Mouse (Mus musculus): ENCODE data around the gene Deup1. TPM values are rescaled to one million over a fixed set of nuclear protein-coding genes. Genes with fewer than 3 reads are reported as not detected.

Gene Deup1
- polyA plus RNA-seq, 1 experiment from 2014 or later, result 0.14 TPM

GRCm38 (mm10) chr9:15528368-15528767 lies 99.4 kb downstream of the Deup1 start:
- H3K27ac ChIP-seq (replicated peaks), result no peak overlapping the region
- no peak for ATAC-seq (ENCODE audit: low read depth)
- H3K36me3 ChIP-seq, result no peaks in the 10 kb centered on the region
- H3K4me1 ChIP-seq (replicated peaks), result peaks cover 34% of the 10 kb centered on the region
- H3K9me3 ChIP-seq, result no peaks in the 10 kb centered on the region
- no peak overlapping the region for H3K4me2 ChIP-seq
- 86% methylated on average over 7 of the region's 7 CpGs for WGBS
- H3K4me3 ChIP-seq, result no peak overlapping the region
- no peak overlapping the region for H3K9ac ChIP-seq
- H3K27me3 ChIP-seq, result no peaks in the 10 kb centered on the region

GRCm38 (mm10) chr9:15527846-15528245 lies 99.9 kb downstream of the Deup1 start:
- H3K36me3 ChIP-seq, result no peaks in the 10 kb centered on the region
- no peak overlapping the region for H3K4me2 ChIP-seq
- ATAC-seq (ENCODE audit: low read depth), result no peak
- no peak overlapping the region for H3K4me3 ChIP-seq
- no peaks in the 10 kb centered on the region for H3K27me3 ChIP-seq
- peaks cover 32% of the 10 kb centered on the region for H3K4me1 ChIP-seq (replicated peaks)
- no peak overlapping the region for H3K9ac ChIP-seq
- WGBS, result 62% methylated on average over 6 of the region's 6 CpGs
- no peaks in the 10 kb centered on the region for H3K9me3 ChIP-seq
- H3K27ac ChIP-seq (replicated peaks), result no peak overlapping the region

- Histone ChIP-seq H3K4me2 (no peak overlapping the region), H3K27me3 (no peaks in the 10 kb centered on the region), H3K27ac (replicated peaks) (no peak overlapping the region), H3K9ac (no peak overlapping the region), H3K36me3 (no peaks in the 10 kb centered on the region), H3K4me1 (replicated peaks) (peaks cover 32% of the 10 kb centered on the region), H3K9me3 (no peaks in the 10 kb centered on the region), H3K4me3 (no peak overlapping the region)
- WGBS, result 73% methylated on average over 7 of the region's 7 CpGs
- no peak for ATAC-seq (ENCODE audit: low read depth)
These were observed 101.2 kb downstream of the Deup1 start for GRCm38 (mm10) chr9:15526539-15526938.

- Histone ChIP-seq H3K4me2 (no peak overlapping the region), H3K4me3 (no peak overlapping the region), H3K27me3 (no peaks in the 10 kb centered on the region), H3K36me3 (no peaks in the 10 kb centered on the region), H3K9ac (no peak overlapping the region), H3K27ac (replicated peaks) (no peak overlapping the region), H3K9me3 (no peaks in the 10 kb centered on the region), H3K4me1 (replicated peaks) (peaks cover 19% of the 10 kb centered on the region)
- no peak for ATAC-seq (ENCODE audit: low read depth)
- WGBS, result 80% methylated on average over 8 of the region's 8 CpGs
These were observed 102.5 kb downstream of the Deup1 start for GRCm38 (mm10) chr9:15525246-15525645.

GRCm38 (mm10) chr9:15523646-15524045 lies 104.1 kb downstream of the Deup1 start:
- no peak for ATAC-seq (ENCODE audit: low read depth)
- Histone ChIP-seq H3K27me3 (no peaks in the 10 kb centered on the region), H3K27ac (replicated peaks) (no peak overlapping the region), H3K4me3 (no peak overlapping the region), H3K9me3 (no peaks in the 10 kb centered on the region), H3K9ac (no peak overlapping the region), H3K4me2 (no peak overlapping the region), H3K4me1 (replicated peaks) (peaks cover 3% of the 10 kb centered on the region), H3K36me3 (no peaks in the 10 kb centered on the region)
- WGBS, result 92% methylated on average over 6 of the region's 6 CpGs

GRCm38 (mm10) chr9:15522887-15523286 lies 104.8 kb downstream of the Deup1 start:
- Histone ChIP-seq H3K4me1 (replicated peaks) (no peaks in the 10 kb centered on the region; the same call in 1 of the 2 replicates), H3K4me3 (no peak overlapping the region), H3K9ac (no peak overlapping the region), H3K36me3 (no peaks in the 10 kb centered on the region), H3K4me2 (no peak overlapping the region), H3K27me3 (no peaks in the 10 kb centered on the region), H3K27ac (replicated peaks) (no peak overlapping the region), H3K9me3 (no peaks in the 10 kb centered on the region)
- no peak for ATAC-seq (ENCODE audit: low read depth)
- 73% methylated on average over 5 of the region's 5 CpGs for WGBS

- WGBS, result 92% methylated on average over 10 of the region's 10 CpGs
These were observed 105.4 kb downstream of the Deup1 start for GRCm38 (mm10) chr9:15522348-15522747.

GRCm38 (mm10) chr9:15517979-15518378 lies 109.8 kb downstream of the Deup1 start:
- H3K27me3 ChIP-seq, result 0 out of 2 replicates have a peak, but pooled peaks cover 5% of the 10 kb centered on the region
- H3K9me3 ChIP-seq, result no peaks in the 10 kb centered on the region

More at GRCm38 (mm10) chr9:15522348-15522747, 105.4 kb downstream of the Deup1 start:
- Histone ChIP-seq H3K4me2 (no peak overlapping the region), H3K4me1 (replicated peaks) (no peaks in the 10 kb centered on the region; the same call in 1 of the 2 replicates), H3K36me3 (no peaks in the 10 kb centered on the region), H3K9ac (no peak overlapping the region), H3K27ac (replicated peaks) (no peak overlapping the region), H3K4me3 (no peak overlapping the region), H3K27me3 (no peaks in the 10 kb centered on the region), H3K9me3 (no peaks in the 10 kb centered on the region)
- no peak for ATAC-seq (ENCODE audit: low read depth)

GRCm38 (mm10) chr9:15516007-15516406 lies 111.7 kb downstream of the Deup1 start:
- H3K4me3 ChIP-seq, result no peak overlapping the region
- H3K36me3 ChIP-seq, result no peaks in the 10 kb centered on the region
- H3K4me1 ChIP-seq (replicated peaks), result peaks cover 25% of the 10 kb centered on the region
- 46% methylated on average over 2 of the region's 2 CpGs for WGBS
- ATAC-seq (ENCODE audit: low read depth), result no peak
- H3K4me2 ChIP-seq, result no peak overlapping the region
- H3K9ac ChIP-seq, result no peak overlapping the region
- no peak overlapping the region for H3K27ac ChIP-seq (replicated peaks)
- H3K9me3 ChIP-seq, result no peaks in the 10 kb centered on the region
- 0 out of 2 replicates have a peak, but pooled peaks cover 10% of the 10 kb centered on the region for H3K27me3 ChIP-seq

More at GRCm38 (mm10) chr9:15517979-15518378, 109.8 kb downstream of the Deup1 start:
- no peak for ATAC-seq (ENCODE audit: low read depth)
- H3K4me1 ChIP-seq (replicated peaks), result peaks cover 13% of the 10 kb centered on the region
- H3K27ac ChIP-seq (replicated peaks), result no peak overlapping the region
- H3K4me3 ChIP-seq, result no peak overlapping the region
- 87% methylated on average over 4 of the region's 4 CpGs for WGBS
- H3K36me3 ChIP-seq, result no peaks in the 10 kb centered on the region
- H3K4me2 ChIP-seq, result no peak overlapping the region
- H3K9ac ChIP-seq, result no peak overlapping the region

- H3K9ac ChIP-seq, result no peak overlapping the region
- ATAC-seq (ENCODE audit: low read depth), result no peak
- WGBS, result 67% methylated on average over 7 of the region's 7 CpGs
- H3K4me1 ChIP-seq (replicated peaks), result peaks cover 44% of the 10 kb centered on the region
- no peak overlapping the region for H3K27ac ChIP-seq (replicated peaks)
- no peaks in the 10 kb centered on the region for H3K9me3 ChIP-seq
- H3K4me2 ChIP-seq, result no peak overlapping the region
- H3K4me3 ChIP-seq, result no peak overlapping the region
- no peaks in the 10 kb centered on the region for H3K36me3 ChIP-seq
- 0 out of 2 replicates have a peak, but pooled peaks cover 10% of the 10 kb centered on the region for H3K27me3 ChIP-seq
These were observed 114.8 kb downstream of the Deup1 start for GRCm38 (mm10) chr9:15512918-15513317.

- WGBS, result 34% methylated on average over 3 of the region's 3 CpGs
- Histone ChIP-seq H3K36me3 (no peaks in the 10 kb centered on the region), H3K27me3 (0 out of 2 replicates have a peak, but pooled peaks cover 10% of the 10 kb centered on the region), H3K27ac (replicated peaks) (peak overlapping the region; percentile 65), H3K4me2 (no peak overlapping the region), H3K4me3 (no peak overlapping the region), H3K9ac (no peak overlapping the region), H3K4me1 (replicated peaks) (peaks cover 43% of the 10 kb centered on the region), H3K9me3 (no peaks in the 10 kb centered on the region)
- ATAC-seq (ENCODE audit: low read depth), result peak; percentile 61; the same call in 1 of the 2 replicates
These were observed 117.0 kb downstream of the Deup1 start for GRCm38 (mm10) chr9:15510557-15511310.
